8 mouse cellular contexts compared by ENCODE assay signal in genomic region chr5:124598224-124599174, GRCm38 (mm10). TPM values are rescaled to one million over a fixed set of nuclear protein-coding genes. Genes with fewer than 3 reads are reported as not detected.
DNase-seq lines count a peak whose midpoint lies in the region; ATAC-seq and TF ChIP-seq lines count a peak whose summit lies in the region.

No protein-coding gene starts in this region.

- no peaks in the 10 kb centered on the region for H3K9me3 ChIP-seq in embryonic facial prominence, embryonic 14.5 days (ENCODE audit: control insufficient read depth, low read length)
- H3K9me3 ChIP-seq in intestine, postnatal 0 days (ENCODE audit: control insufficient read depth): no peaks in the 10 kb centered on the region

- intact Hi-C loops in left cerebral cortex, postnatal 25 days (cut with DNase I): no loop called here

- H3K9ac ChIP-seq in embryonic facial prominence, embryonic 14.5 days (ENCODE audit: low read depth, low read length): peak overlapping the region; percentile 69
- H3K9ac ChIP-seq in intestine, postnatal 0 days (ENCODE audit: low read depth, low read length): peak overlapping the region; percentile 62

- peak; percentile 100 for ATAC-seq in embryonic facial prominence, embryonic 14.5 days (ENCODE audit: low read depth)
- ATAC-seq in intestine, postnatal 0 days: peak; percentile 99

- WGBS in embryonic facial prominence, embryonic 14.5 days: 6% methylated on average over 30 of the region's 30 CpGs
- WGBS in intestine, postnatal 0 days: 7% methylated on average over 30 of the region's 30 CpGs

- peak overlapping the region; percentile 78 for H3K4me2 ChIP-seq in embryonic facial prominence, embryonic 14.5 days (ENCODE audit: low read depth, low read length)
- peak overlapping the region; percentile 84 for H3K4me2 ChIP-seq in intestine, postnatal 0 days (replicated peaks; ENCODE audit: low read depth)

- no peak for TF ChIP-seq CTCF in intestine, postnatal 0 days (IDR thresholded peaks at IDR 0.05; ENCODE audit: low read depth)

- H3K4me1 ChIP-seq in embryonic facial prominence, embryonic 14.5 days (ENCODE audit: control insufficient read depth, insufficient read depth, low read length): no peaks in the 10 kb centered on the region
- H3K4me1 ChIP-seq in intestine, postnatal 0 days (replicated peaks; ENCODE audit: control insufficient read depth, insufficient read depth, low read length): peaks cover 4% of the 10 kb centered on the region; the same call in 1 of the 2 replicates

- H3K4me3 ChIP-seq in embryonic facial prominence, embryonic 14.5 days (ENCODE audit: low read depth, low read length): peak overlapping the region; percentile 67
- H3K4me3 ChIP-seq in intestine, postnatal 0 days (ENCODE audit: low read depth, low read length): peak overlapping the region; percentile 88

- peaks cover 39% of the 10 kb centered on the region for H3K36me3 ChIP-seq in embryonic facial prominence, embryonic 14.5 days (ENCODE audit: control insufficient read depth, insufficient read depth, low read length)
- peaks cover 21% of the 10 kb centered on the region; the same call in 1 of the 2 replicates for H3K36me3 ChIP-seq in intestine, postnatal 0 days (ENCODE audit: control insufficient read depth, insufficient read depth)

- H3K27me3 ChIP-seq in embryonic facial prominence, embryonic 14.5 days (replicated peaks; ENCODE audit: control insufficient read depth, insufficient read depth, low read length): no peaks in the 10 kb centered on the region
- H3K27me3 ChIP-seq in intestine, postnatal 0 days (replicated peaks; ENCODE audit: control insufficient read depth, insufficient read depth, low read length): no peaks in the 10 kb centered on the region

- no peak overlapping the region; the same call in 1 of the 2 replicates for H3K27ac ChIP-seq in embryonic facial prominence, embryonic 14.5 days (replicated peaks; ENCODE audit: low read depth, low read length)
- no peak overlapping the region for H3K27ac ChIP-seq in intestine, postnatal 0 days (ENCODE audit: low read depth, low read length)

- peak; percentile 78 to 89 for DNase-seq in adrenal gland, postnatal 4 days (ENCODE audit: low spot score in 2 of 2)
- peak; percentile 100 for DNase-seq in embryonic facial prominence, embryonic 14.5 days (ENCODE audit: low spot score)
- peak; percentile 100 for DNase-seq in heart, adult 11 months
- peak; percentile 95 to 99 for DNase-seq in left cerebral cortex, postnatal 25 days (ENCODE audit: low spot score in 2 of 2)
- DNase-seq in mesoderm, embryonic 11.5 days (ENCODE audit: low read depth, low spot score): peak; percentile 97
- peak; percentile 93 for DNase-seq in right cerebral cortex, postnatal 25 days
- DNase-seq in urinary bladder, postnatal 25 days (ENCODE audit: low spot score): peak; percentile 86

RNA-seq across cellular contexts. Expression of gene Gtf2h3, which starts 19.6 kb away (rescaled TPM):
- total RNA-seq in adrenal gland, postnatal 4 days (2021): 10 to 100 TPM; 43.2 to 45.5 TPM
- 56.7 and 74.3 TPM in 2 replicates for polyA plus RNA-seq in embryonic facial prominence, embryonic 14.5 days (2014; fragmentation: Nextera tagmentation; extraction: Ambion mirVana)
- polyA plus RNA-seq in intestine, postnatal 0 days (2015; fragmentation: Nextera tagmentation; extraction: Ambion mirVana): 15.9 and 17.3 TPM in 2 replicates
- total RNA-seq in left cerebral cortex, postnatal 25 days (2021): 10 to 100 TPM; 26.6 to 30.5 TPM

RNA-seq across cellular contexts. Expression of gene Eif2b1, which starts 19.6 kb away (rescaled TPM):
- total RNA-seq in adrenal gland, postnatal 4 days (2021): 10 to 100 TPM; 54.2 to 58.5 TPM
- 74.6 and 74.9 TPM in 2 replicates for polyA plus RNA-seq in embryonic facial prominence, embryonic 14.5 days (2014; fragmentation: Nextera tagmentation; extraction: Ambion mirVana)
- polyA plus RNA-seq in intestine, postnatal 0 days (2015; fragmentation: Nextera tagmentation; extraction: Ambion mirVana): 37.3 and 39.0 TPM in 2 replicates
- total RNA-seq in left cerebral cortex, postnatal 25 days (2021): 10 to 100 TPM; 31.3 to 31.7 TPM

RNA-seq across cellular contexts. Expression of gene Atp6v0a2, which starts 29.9 kb away (rescaled TPM):
- total RNA-seq in adrenal gland, postnatal 4 days (2021): 10 to 100 TPM; 48.8 to 49.0 TPM
- polyA plus RNA-seq in embryonic facial prominence, embryonic 14.5 days (2014; fragmentation: Nextera tagmentation; extraction: Ambion mirVana): 46.8 and 48.3 TPM in 2 replicates
- 57.5 and 58.5 TPM in 2 replicates for polyA plus RNA-seq in intestine, postnatal 0 days (2015; fragmentation: Nextera tagmentation; extraction: Ambion mirVana)
- 10 to 100 TPM; 64.2 to 65.2 TPM for total RNA-seq in left cerebral cortex, postnatal 25 days (2021)

RNA-seq across cellular contexts. Expression of gene Ddx55, which starts 45.8 kb away (rescaled TPM):
- 10 to 100 TPM; 16.1 to 16.8 TPM for total RNA-seq in adrenal gland, postnatal 4 days (2021)
- 8.5 and 10.6 TPM in 2 replicates for polyA plus RNA-seq in embryonic facial prominence, embryonic 14.5 days (2014; fragmentation: Nextera tagmentation; extraction: Ambion mirVana)
- 6.3 and 10.0 TPM in 2 replicates for polyA plus RNA-seq in intestine, postnatal 0 days (2015; fragmentation: Nextera tagmentation; extraction: Ambion mirVana)
- total RNA-seq in left cerebral cortex, postnatal 25 days (2021): 10 to 100 TPM; 22.0 to 27.9 TPM

RNA-seq across cellular contexts. Expression of gene Tmed2, which starts 58.0 kb away (rescaled TPM):
- 100 to 1,000 TPM; 199 to 213 TPM for total RNA-seq in adrenal gland, postnatal 4 days (2021)
- 612 and 629 TPM in 2 replicates for polyA plus RNA-seq in embryonic facial prominence, embryonic 14.5 days (2014; fragmentation: Nextera tagmentation; extraction: Ambion mirVana)
- 398 and 414 TPM in 2 replicates for polyA plus RNA-seq in intestine, postnatal 0 days (2015; fragmentation: Nextera tagmentation; extraction: Ambion mirVana)
- total RNA-seq in left cerebral cortex, postnatal 25 days (2021): 100 to 1,000 TPM in 1 of 2 experiments, 10 to 100 TPM in 1; 96.4 to 113 TPM
